Mouse (Mus musculus) B cell, adult 67 days (primary cell): ENCODE data around the gene Phtf2. TPM values are rescaled to one million over a fixed set of nuclear protein-coding genes. Genes with fewer than 3 reads are reported as not detected.

Source experiments
- total RNA-seq, 2 experiments: library from RNA; stranded (reverse); gene quantifications; 4 replicates each; pipeline ENCODE4 v1.2.4; 2023

Phtf2 gene
- total RNA-seq, result 10 to 100 TPM; 48.7 to 53.3 TPM

GRCm38 (mm10) chr5:20881915-20882800 lies at the start of gene Phtf2, which contains the start of gene Tmem60:
Gene Phtf2, minus strand, starts transcription at chr5:20882124.
Gene Tmem60, plus strand, starts transcription at chr5:20882191.

Other genes starting within 250 kb of the Phtf2 start
- gene Tmem60, start 67 bp upstream of the Phtf2 start, total RNA-seq, result 10 to 100 TPM; 14.0 to 15.1 TPM
- 10 to 100 TPM; 65.0 to 69.8 TPM for gene Rsbn1l, start 74.3 kb upstream of the Phtf2 start, total RNA-seq
- gene Ptpn12, start 173.8 kb upstream of the Phtf2 start, total RNA-seq, result 10 to 100 TPM; 22.9 to 30.6 TPM